16 mouse cellular contexts compared by ENCODE assay signal in genomic region chr5:18163515-18163914, GRCm38 (mm10).
A peak's percentile ranks its signal among the peaks of the same experiment; 100 is the strongest.
DNase-seq lines count a peak whose midpoint lies in the region; ATAC-seq and TF ChIP-seq lines count a peak whose summit lies in the region.
"Had no signal": no experiment of that assay in that cellular context is flagged by ENCODE, and none has a peak within 500 bp of the region (broad histone marks: within the 10 kb centered on the region; RNA-seq: fewer than 3 reads in every experiment).

No protein-coding gene starts in this region.

- no peak for TF ChIP-seq CTCF in forebrain, postnatal 0 days (IDR thresholded peaks at IDR 0.05; ENCODE audit: low read depth)

- no peaks in the 10 kb centered on the region for H3K4me1 ChIP-seq in forebrain, postnatal 0 days (ENCODE audit: insufficient read depth)
- H3K4me1 ChIP-seq in forebrain, embryonic 16.5 days (replicated peaks; ENCODE audit: control insufficient read depth, insufficient read depth, low read length) = no peaks in the 10 kb centered on the region
- H3K4me1 ChIP-seq in embryonic facial prominence, embryonic 14.5 days (ENCODE audit: control insufficient read depth, insufficient read depth, low read length) = peaks cover 8% of the 10 kb centered on the region; the same call in 1 of the 2 replicates
- 0 out of 2 replicates have a peak, but pooled peaks cover 3% of the 10 kb centered on the region for H3K4me1 ChIP-seq in embryonic facial prominence, embryonic 15.5 days
- H3K4me1 ChIP-seq: forebrain, embryonic 13.5 days; forebrain, embryonic 15.5 days had no signal

- no peaks in the 10 kb centered on the region for H3K27me3 ChIP-seq in forebrain, postnatal 0 days (ENCODE audit: insufficient read depth, low read length)
- no peaks in the 10 kb centered on the region for H3K27me3 ChIP-seq in forebrain, embryonic 16.5 days (replicated peaks; ENCODE audit: control insufficient read depth, insufficient read depth, low read length)
- no peaks in the 10 kb centered on the region for H3K27me3 ChIP-seq in embryonic facial prominence, embryonic 14.5 days (replicated peaks; ENCODE audit: control insufficient read depth, insufficient read depth, low read length)
- no peaks in the 10 kb centered on the region for H3K27me3 ChIP-seq in embryonic facial prominence, embryonic 15.5 days
- H3K27me3 ChIP-seq: forebrain, embryonic 13.5 days; forebrain, embryonic 15.5 days had no signal

- no peak overlapping the region for H3K9ac ChIP-seq in forebrain, postnatal 0 days
- H3K9ac ChIP-seq in forebrain, embryonic 16.5 days (replicated peaks; ENCODE audit: low read depth, low read length) = no peak overlapping the region
- H3K9ac ChIP-seq in embryonic facial prominence, embryonic 14.5 days (ENCODE audit: low read depth, low read length) = no peak overlapping the region
- H3K9ac ChIP-seq in embryonic facial prominence, embryonic 15.5 days = no peak overlapping the region
- H3K9ac ChIP-seq: forebrain, embryonic 13.5 days; forebrain, embryonic 15.5 days had no signal

- no peaks in the 10 kb centered on the region for H3K36me3 ChIP-seq in forebrain, postnatal 0 days (ENCODE audit: insufficient read depth)
- no peaks in the 10 kb centered on the region for H3K36me3 ChIP-seq in forebrain, embryonic 16.5 days (ENCODE audit: control insufficient read depth, insufficient read depth)
- no peaks in the 10 kb centered on the region for H3K36me3 ChIP-seq in embryonic facial prominence, embryonic 14.5 days (ENCODE audit: control insufficient read depth, insufficient read depth, low read length)
- no peaks in the 10 kb centered on the region for H3K36me3 ChIP-seq in embryonic facial prominence, embryonic 15.5 days
- H3K36me3 ChIP-seq: forebrain, embryonic 15.5 days had no signal

- no peak for DNase-seq in forebrain, postnatal 0 days
- peak; percentile 68 for DNase-seq in embryonic facial prominence, embryonic 14.5 days (ENCODE audit: low spot score)
- no peak for DNase-seq in embryo, embryonic 10 days (ENCODE audit: low spot score)
- DNase-seq: adrenal gland, adult 2 months; adrenal gland, postnatal 10 days; adrenal gland, postnatal 25 days; cerebellum, adult 11 months; cerebellum, adult 18-20 months; cerebellum, adult 8-10 months; cerebellum, adult 9-11 months; cerebellum, postnatal 14 days; cerebellum, postnatal 36 days had no signal

- H3K9me3 ChIP-seq in forebrain, postnatal 0 days (ENCODE audit: low read length) = no peaks in the 10 kb centered on the region
- H3K9me3 ChIP-seq in forebrain, embryonic 16.5 days (ENCODE audit: control insufficient read depth, low read length) = no peaks in the 10 kb centered on the region
- H3K9me3 ChIP-seq in embryonic facial prominence, embryonic 14.5 days (ENCODE audit: control insufficient read depth, low read length) = peaks cover 2% of the 10 kb centered on the region
- no peaks in the 10 kb centered on the region; the same call in 1 of the 2 replicates for H3K9me3 ChIP-seq in embryonic facial prominence, embryonic 15.5 days (replicated peaks)
- H3K9me3 ChIP-seq: forebrain, embryonic 15.5 days had no signal

- H3K27ac ChIP-seq in forebrain, postnatal 0 days (ENCODE audit: low read depth, low read length) = no peak overlapping the region
- H3K27ac ChIP-seq in forebrain, embryonic 16.5 days (ENCODE audit: low read length) = no peak overlapping the region
- no peak overlapping the region for H3K27ac ChIP-seq in embryonic facial prominence, embryonic 14.5 days (replicated peaks; ENCODE audit: low read depth, low read length)
- peak overlapping the region; percentile 71; the same call in 1 of the 2 replicates for H3K27ac ChIP-seq in embryonic facial prominence, embryonic 15.5 days (replicated peaks)
- H3K27ac ChIP-seq: forebrain, embryonic 13.5 days; forebrain, embryonic 15.5 days had no signal

- H3K4me3 ChIP-seq in forebrain, postnatal 0 days (ENCODE audit: low read depth, low read length) = no peak overlapping the region
- no peak overlapping the region for H3K4me3 ChIP-seq in forebrain, embryonic 16.5 days (replicated peaks; ENCODE audit: low read length)
- no peak overlapping the region for H3K4me3 ChIP-seq in embryonic facial prominence, embryonic 14.5 days (ENCODE audit: low read depth, low read length)
- no peak overlapping the region for H3K4me3 ChIP-seq in embryonic facial prominence, embryonic 15.5 days (replicated peaks)
- H3K4me3 ChIP-seq: forebrain, embryonic 13.5 days; forebrain, embryonic 15.5 days had no signal

- no peak overlapping the region for H3K4me2 ChIP-seq in forebrain, postnatal 0 days (ENCODE audit: low read depth)
- H3K4me2 ChIP-seq in forebrain, embryonic 16.5 days (ENCODE audit: low read length) = no peak overlapping the region
- no peak overlapping the region for H3K4me2 ChIP-seq in embryonic facial prominence, embryonic 14.5 days (ENCODE audit: low read depth, low read length)
- H3K4me2 ChIP-seq in embryonic facial prominence, embryonic 15.5 days (replicated peaks) = no peak overlapping the region
- H3K4me2 ChIP-seq: forebrain, embryonic 13.5 days; forebrain, embryonic 15.5 days had no signal

- peak; percentile 87 for ATAC-seq in forebrain, postnatal 0 days
- ATAC-seq in forebrain, embryonic 16.5 days = no peak
- ATAC-seq in embryonic facial prominence, embryonic 14.5 days (ENCODE audit: low read depth) = peak; percentile 41; the same call in 1 of the 2 replicates
- no peak; the same call in 1 of the 2 replicates for ATAC-seq in embryonic facial prominence, embryonic 15.5 days (ENCODE audit: insufficient number of reproducible peaks, low FRiP score, low TSS enrichment, low read depth)
- ATAC-seq: forebrain, embryonic 13.5 days; forebrain, embryonic 15.5 days had no signal

Comparison
In these comparisons a context has a peak if more than half of its experiments do, and no peak if none do; other contexts are left out.
1. ATAC-seq: peak in forebrain, postnatal 0 days (single experiment) and embryonic facial prominence, embryonic 14.5 days (single experiment); none in forebrain, embryonic 16.5 days (single experiment) and embryonic facial prominence, embryonic 15.5 days (single experiment).